Mouse (Mus musculus) MEL (cell line): ENCODE results near the gene Drd1. TPM values are rescaled to one million over a fixed set of nuclear protein-coding genes. Genes with fewer than 3 reads are reported as not detected.

ENCODE experiments used
- DNase-seq: peaks from one replicate; pipeline ENCODE4 v3.0.0; 2011; ENCODE audit warnings: low read depth, low spot score
- H3K27ac ChIP-seq: 2 replicates; pipeline ENCODE4 v1.5.1; 2012; ENCODE audit warnings: low read depth, mild to moderate bottlenecking, control low read depth, low read length, moderate library complexity; ENCODE audit not compliant: control insufficient read depth
- H3K27me3 ChIP-seq, 2 experiments: fragments of 150-350 bp in 1 of 2; sonication (generic) in 1 of 2; 2 replicates each; pipeline ENCODE4 v1.6.1; 2012; ENCODE audit warnings: low read length in 2 of 2, mild to moderate bottlenecking in 2 of 2, improper control_type of control experiment in 1 of 2, moderate library complexity in 1 of 2; ENCODE audit not compliant: insufficient read depth in 2 of 2, control insufficient read depth in 1 of 2
- H3K36me3 ChIP-seq, 2 experiments: 2 replicates each; pipeline ENCODE4 v1.6.1; 2012 to 2014; ENCODE audit warnings: low read length in 2 of 2, improper control_type of control experiment in 1 of 2, inconsistent platforms in 1 of 2, mild to moderate bottlenecking in 1 of 2; ENCODE audit not compliant: insufficient read depth in 2 of 2, control insufficient read depth in 1 of 2
- H3K4me1 ChIP-seq, 2 experiments: fragments of 150-350 bp in 1 of 2; sonication (generic) in 1 of 2; 2 replicates each; pipeline ENCODE4 v1.6.1; 2012; ENCODE audit warnings: low read length in 2 of 2, improper control_type of control experiment in 1 of 2, mild to moderate bottlenecking in 1 of 2; ENCODE audit not compliant: insufficient read depth in 2 of 2, control insufficient read depth in 1 of 2
- H3K4me3 ChIP-seq, 2 experiments: fragments of 150-350 bp in 1 of 2; sonication (generic) in 1 of 2; 2 replicates each; pipeline ENCODE4 v1.5.1; 2012; ENCODE audit warnings: low read depth in 2 of 2, low read length in 2 of 2, mild to moderate bottlenecking in 2 of 2, moderate library complexity in 2 of 2, control low read depth in 1 of 2, improper control_type of control experiment in 1 of 2; ENCODE audit not compliant: control insufficient read depth in 1 of 2, insufficient read depth in 1 of 2
- H3K79me2 ChIP-seq: 2 replicates; pipeline ENCODE4 v1.6.1; 2012; ENCODE audit warnings: mild to moderate bottlenecking, low read length, moderate library complexity; ENCODE audit not compliant: control insufficient read depth, poor library complexity, insufficient read depth
- H3K9ac ChIP-seq: 2 replicates; pipeline ENCODE4 v1.6.1; 2012; ENCODE audit warnings: low read depth, mild to moderate bottlenecking, control low read depth, low read length, moderate library complexity; ENCODE audit not compliant: control insufficient read depth, poor library complexity, severe bottlenecking
- H3K9me3 ChIP-seq: fragments of 150-350 bp; sonication (generic); replicated peaks from 2 replicates; pipeline ENCODE4 v1.6.1; 2012; ENCODE audit warnings: mild to moderate bottlenecking, low read length, improper control_type of control experiment, moderate library complexity; ENCODE audit not compliant: insufficient read depth
- CTCF ChIP-seq, 3 experiments: IDR thresholded peaks in 2 of 3; conservative IDR thresholded peaks in 1 of 3; 2 replicates each; pipeline ENCODE4 v1.5.1; 2011 to 2012; ENCODE audit warnings: low read length in 3 of 3, low read depth in 2 of 3, mild to moderate bottlenecking in 2 of 3, improper control_type of control experiment in 1 of 3, inconsistent platforms in 1 of 3, mixed read lengths in 1 of 3, moderate library complexity in 1 of 3; ENCODE audit not compliant: control insufficient read depth in 1 of 3, insufficient read depth in 1 of 3, poor library complexity in 1 of 3, severe bottlenecking in 1 of 3
- E2F4 ChIP-seq: IDR thresholded peaks from 2 replicates; pipeline ENCODE4 v1.6.1; 2011; ENCODE audit warnings: low read depth, low read length, improper control_type of control experiment, borderline replicate concordance
- ELF1 ChIP-seq: IDR thresholded peaks from 2 replicates; pipeline ENCODE4 v1.6.1; 2014; ENCODE audit warnings: low read depth, mild to moderate bottlenecking, inconsistent platforms, low read length, improper control_type of control experiment, moderate library complexity
- EP300 ChIP-seq, 2 experiments: IDR thresholded peaks; 2 replicates each; pipeline ENCODE4 v1.6.1; 2011; ENCODE audit warnings: improper control_type of control experiment in 2 of 2, low read length in 2 of 2, low read depth in 1 of 2, mild to moderate bottlenecking in 1 of 2
- ETS1 ChIP-seq: IDR thresholded peaks from 2 replicates; pipeline ENCODE4 v1.6.1; 2012; ENCODE audit warnings: low read depth, mild to moderate bottlenecking, inconsistent platforms, low read length, improper control_type of control experiment, moderate library complexity
- GABPA ChIP-seq: IDR thresholded peaks from 2 replicates; pipeline ENCODE4 v1.6.1; 2012; ENCODE audit warnings: low read depth, mild to moderate bottlenecking, inconsistent platforms, low read length, improper control_type of control experiment, moderate library complexity
- GATA1 ChIP-seq: IDR thresholded peaks from 2 replicates; pipeline ENCODE4 v1.6.1; 2011; ENCODE audit warnings: low read depth, low read length, improper control_type of control experiment
- HCFC1 ChIP-seq: IDR thresholded peaks from 2 replicates; pipeline ENCODE4 v1.6.1; 2012; ENCODE audit warnings: low read depth, mild to moderate bottlenecking, inconsistent platforms, low read length, improper control_type of control experiment, moderate library complexity
- MAX ChIP-seq: IDR thresholded peaks from 2 replicates; pipeline ENCODE4 v1.6.1; 2011; ENCODE audit warnings: low read length, improper control_type of control experiment
- MYC ChIP-seq: IDR thresholded peaks from 2 replicates; pipeline ENCODE4 v1.6.1; 2011; ENCODE audit warnings: low read depth, mild to moderate bottlenecking, low read length, improper control_type of control experiment, moderate library complexity
- NRF1 ChIP-seq: IDR thresholded peaks from 2 replicates; pipeline ENCODE4 v1.6.1; 2014; ENCODE audit warnings: low read depth, mild to moderate bottlenecking, inconsistent platforms, low read length, improper control_type of control experiment, moderate library complexity; ENCODE audit not compliant: poor library complexity, insufficient read depth, severe bottlenecking
- POLR2AphosphoS2 ChIP-seq: IDR thresholded peaks from 2 replicates; pipeline ENCODE4 v1.6.1; 2011; ENCODE audit warnings: low read length, improper control_type of control experiment
- POLR2AphosphoS5 ChIP-seq: IDR thresholded peaks from 2 replicates; pipeline ENCODE4 v1.6.1; 2012; ENCODE audit warnings: low read depth, borderline replicate concordance, mild to moderate bottlenecking, inconsistent platforms, low read length, moderate library complexity, mixed read lengths
- RAD21 ChIP-seq: IDR thresholded peaks from 2 replicates; pipeline ENCODE4 v1.6.1; 2011; ENCODE audit warnings: mild to moderate bottlenecking, low read depth, low read length, improper control_type of control experiment
- TBP ChIP-seq: IDR thresholded peaks from 2 replicates; pipeline ENCODE4 v1.8.0; 2011; ENCODE audit warnings: low read depth, low read length, improper control_type of control experiment
- TCF12 ChIP-seq: IDR thresholded peaks from 2 replicates; pipeline ENCODE4 v1.6.1; 2014; ENCODE audit warnings: low read depth, mild to moderate bottlenecking, inconsistent platforms, low read length, improper control_type of control experiment, moderate library complexity
- UBTF ChIP-seq: IDR thresholded peaks from 2 replicates; pipeline ENCODE4 v1.6.1; 2012; ENCODE audit warnings: low read depth, mild to moderate bottlenecking, inconsistent platforms, low read length, improper control_type of control experiment, moderate library complexity, borderline replicate concordance; ENCODE audit not compliant: insufficient read depth
- USF2 ChIP-seq, 2 experiments: IDR thresholded peaks; 2 replicates each; pipeline ENCODE4 v1.6.1; 2011 to 2012; ENCODE audit warnings: improper control_type of control experiment in 2 of 2, low read length in 2 of 2, borderline replicate concordance in 1 of 2, inconsistent platforms in 1 of 2, low read depth in 1 of 2, mild to moderate bottlenecking in 1 of 2; ENCODE audit not compliant: insufficient read depth in 1 of 2
- ZC3H11A ChIP-seq: IDR thresholded peaks from 2 replicates; pipeline ENCODE4 v1.6.1; 2012; ENCODE audit warnings: low read depth, mild to moderate bottlenecking, inconsistent platforms, low read length, improper control_type of control experiment
- ZKSCAN1 ChIP-seq: IDR thresholded peaks from 2 replicates; pipeline ENCODE4 v1.6.1; 2012; ENCODE audit warnings: low read depth, mild to moderate bottlenecking, inconsistent platforms, low read length, improper control_type of control experiment, moderate library complexity
- ZNF384 ChIP-seq: IDR thresholded peaks from 2 replicates; pipeline ENCODE4 v1.6.1; 2012; ENCODE audit warnings: low read depth, mild to moderate bottlenecking, inconsistent platforms, low read length, improper control_type of control experiment
- polyA plus RNA-seq, 2 experiments: library from polyadenylated mRNA; stranded (reverse) in 1 of 2; unstranded in 1 of 2; fragments of >175 nt in 1 of 2; fragments of >200 nt in 1 of 2; gene quantifications; 2 replicates each; pipeline versions ENCODE4 v1.2.1 to v1.2.4; 2012; ENCODE audit warnings: low replicate concordance in 2 of 2, low read depth in 1 of 2; ENCODE audit not compliant: insufficient read length in 2 of 2, insufficient read depth in 1 of 2, missing spikeins in 1 of 2
- total RNA-seq: library from RNA; depleted of rRNA; stranded (reverse); fragments of 300-350 nt; gene quantifications from 2 replicates; pipeline ENCODE4 v1.2.3, GENCODE M21; 2012

Drd1 gene
- total and polyA plus RNA-seq, 3 experiments = not detected

DNA sequence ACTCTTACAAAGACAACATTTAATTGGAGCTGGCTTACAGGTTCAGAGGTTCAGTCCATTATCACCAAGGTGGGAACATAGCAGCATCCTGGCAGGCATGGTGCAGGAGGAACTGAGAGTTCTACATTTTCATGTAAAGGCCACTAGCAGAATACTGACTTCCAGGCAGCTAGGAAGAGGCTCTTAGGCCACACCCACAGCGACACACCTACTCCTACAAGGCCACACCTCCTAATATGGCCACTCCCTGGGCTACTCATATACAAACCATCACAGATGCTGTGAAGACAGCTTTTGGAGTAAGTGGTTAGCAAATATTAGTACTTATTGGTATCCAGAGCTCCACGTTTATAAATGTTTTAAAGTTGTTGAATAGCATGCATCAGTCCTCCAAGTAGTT, 19.9 kb upstream of the Drd1 start:
- TF ChIP-seq TBP = no peak
- TF ChIP-seq ZNF384 = no peak
- no peak for TF ChIP-seq UBTF
- TF ChIP-seq EP300 (IDR thresholded peaks at IDR 0.05; ENCODE audit: low read depth in 1 of 2, low read length in 2 of 2) = no peak
- no peak for TF ChIP-seq ETS1
- TF ChIP-seq RAD21 = no peak
- no peak for TF ChIP-seq MYC
- TF ChIP-seq GABPA = no peak
- no peak for TF ChIP-seq POLR2AphosphoS2
- no peak for TF ChIP-seq POLR2AphosphoS5
- TF ChIP-seq TCF12 = no peak
- no peak for TF ChIP-seq ZC3H11A
- TF ChIP-seq HCFC1 = no peak
- no peak for TF ChIP-seq USF2 (IDR thresholded peaks at IDR 0.05; ENCODE audit: borderline replicate concordance in 1 of 2, insufficient read depth in 1 of 2, low read depth in 1 of 2, low read length in 2 of 2)
- no peak for TF ChIP-seq MAX
- no peak for TF ChIP-seq NRF1
- TF ChIP-seq ELF1 = no peak
- no peak for TF ChIP-seq E2F4
- no peak for TF ChIP-seq GATA1
- TF ChIP-seq ZKSCAN1 = no peak
- Histone ChIP-seq H3K9ac (no peak overlapping the region), H3K4me1 (peaks cover 4 to 31% of the 10 kb centered on the region in 2 experiments), H3K79me2 (peaks cover 81% of the 10 kb centered on the region), H3K9me3 (no peaks in the 10 kb centered on the region), H3K4me3 (no peak overlapping the region), H3K27ac (no peak overlapping the region), H3K27me3 (no peaks in the 10 kb centered on the region), H3K36me3 (peaks cover 10 to 19% of the 10 kb centered on the region in 2 experiments; a peak in 3 of 4 replicates)
- peak; percentile 66 for DNase-seq

DNA sequence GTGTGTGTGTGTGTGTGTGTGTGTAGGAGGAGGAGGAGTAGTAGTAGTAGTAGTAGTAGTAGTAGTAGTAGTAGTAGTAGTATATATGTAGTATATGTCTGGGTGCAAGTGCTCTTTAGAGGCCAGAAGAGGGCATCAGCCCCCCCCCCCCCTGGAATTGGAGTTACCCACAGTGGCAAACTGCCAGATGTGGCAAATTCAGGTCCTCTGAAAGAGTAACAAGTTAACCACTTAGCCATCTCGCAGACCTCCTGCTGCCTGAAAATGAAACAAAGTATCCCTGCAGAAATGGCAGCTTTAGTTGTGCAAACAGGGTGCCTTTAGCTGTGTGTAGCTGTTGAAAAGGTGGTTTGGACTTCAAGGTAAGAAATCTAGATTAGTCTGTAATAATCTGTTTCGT, 18.0 kb upstream of the Drd1 start:
- peak overlapping the region; percentile 12; the same call in 1 of the 2 replicates for H3K27ac ChIP-seq
- DNase-seq = peak; percentile 52
- H3K79me2 ChIP-seq = peaks cover 63% of the 10 kb centered on the region
- peak overlapping the region; percentile 44 to 88 for H3K4me3 ChIP-seq
- H3K27me3 ChIP-seq = peaks cover 0 to 1% of the 10 kb centered on the region in 2 experiments; a peak in 1 of 4 replicates
- no peaks in the 10 kb centered on the region for H3K9me3 ChIP-seq
- peaks cover 10 to 11% of the 10 kb centered on the region in 2 experiments; a peak in 3 of 4 replicates for H3K36me3 ChIP-seq
- peak overlapping the region; percentile 56 for H3K9ac ChIP-seq
- peaks cover 0 to 18% of the 10 kb centered on the region in 2 experiments; a peak in 3 of 4 replicates for H3K4me1 ChIP-seq
- TF ChIP-seq CTCF (IDR thresholded peaks at IDR 0.05 in 2 of 3, conservative IDR thresholded peaks at IDR 0.05 in 1 of 3; ENCODE audit: control insufficient read depth in 1 of 3, insufficient read depth in 1 of 3, low read depth in 2 of 3, low read length in 3 of 3, poor library complexity in 1 of 3, severe bottlenecking in 1 of 3) (peak in 1 of 3 experiments; percentile 15; a peak in 2 of 6 replicates), MYC (no peak)
